8 mouse cellular contexts compared by ENCODE assay signal in genomic region chr15:3581337-3581736, GRCm38 (mm10). TPM values are rescaled to one million over a fixed set of nuclear protein-coding genes. Genes with fewer than 3 reads are reported as not detected.
DNase-seq lines count a peak whose midpoint lies in the region; ATAC-seq lines count a peak whose summit lies in the region.

No protein-coding gene starts in this region.

- peak overlapping the region; percentile 98 for H3K27ac ChIP-seq in lung, embryonic 15.5 days
- no peak overlapping the region for H3K27ac ChIP-seq in hindbrain, embryonic 10.5 days
- H3K27ac ChIP-seq in liver, embryonic 15.5 days (replicated peaks): no peak overlapping the region
- H3K27ac ChIP-seq in stomach, embryonic 16.5 days (ENCODE audit: low read length): peak overlapping the region; percentile 96

- peak overlapping the region; percentile 60 for H3K4me2 ChIP-seq in lung, embryonic 15.5 days
- H3K4me2 ChIP-seq in liver, embryonic 15.5 days: peak overlapping the region; percentile 66
- H3K4me2 ChIP-seq in stomach, embryonic 16.5 days (ENCODE audit: low read depth, low read length): peak overlapping the region; percentile 62

- peaks cover 24% of the 10 kb centered on the region for H3K4me1 ChIP-seq in lung, embryonic 15.5 days
- H3K4me1 ChIP-seq in hindbrain, embryonic 10.5 days (replicated peaks): no peaks in the 10 kb centered on the region; the same call in 1 of the 2 replicates
- 0 out of 2 replicates have a peak, but pooled peaks cover 5% of the 10 kb centered on the region for H3K4me1 ChIP-seq in liver, embryonic 15.5 days (replicated peaks)
- peaks cover 23% of the 10 kb centered on the region for H3K4me1 ChIP-seq in stomach, embryonic 16.5 days (ENCODE audit: control insufficient read depth, insufficient read depth, low read length)

- no peaks in the 10 kb centered on the region for H3K36me3 ChIP-seq in lung, embryonic 15.5 days
- H3K36me3 ChIP-seq in hindbrain, embryonic 10.5 days: no peaks in the 10 kb centered on the region
- no peaks in the 10 kb centered on the region for H3K36me3 ChIP-seq in liver, embryonic 15.5 days (replicated peaks)
- no peaks in the 10 kb centered on the region for H3K36me3 ChIP-seq in stomach, embryonic 16.5 days (ENCODE audit: control insufficient read depth, insufficient read depth, low read length)

- H3K27me3 ChIP-seq in lung, embryonic 15.5 days: no peaks in the 10 kb centered on the region
- H3K27me3 ChIP-seq in hindbrain, embryonic 10.5 days (ENCODE audit: insufficient read depth, poor library complexity, severe bottlenecking): no peaks in the 10 kb centered on the region
- H3K27me3 ChIP-seq in liver, embryonic 15.5 days: peaks cover 18% of the 10 kb centered on the region
- H3K27me3 ChIP-seq in stomach, embryonic 16.5 days (ENCODE audit: control insufficient read depth, insufficient read depth, low read length): no peaks in the 10 kb centered on the region

- DNase-seq in lung, postnatal 25 days (ENCODE audit: low spot score): no peak
- no peak for DNase-seq in hindbrain, embryonic 10.5 days (ENCODE audit: low spot score)
- DNase-seq in MN1 (ENCODE audit: low spot score): no peak
- no peak for DNase-seq in layer of hippocampus, postnatal 36 days
- DNase-seq in spleen, postnatal 36 days (ENCODE audit: low spot score in 2 of 2): no peak

- WGBS in lung, embryonic 15.5 days: 12% methylated on average over 3 of the region's 3 CpGs
- WGBS in hindbrain, embryonic 10.5 days: 55% methylated on average over 3 of the region's 3 CpGs
- WGBS in liver, embryonic 15.5 days (ENCODE audit: insufficient replicate concordance): 35% methylated on average over 3 of the region's 3 CpGs
- WGBS in stomach, embryonic 16.5 days: 8% methylated on average over 3 of the region's 3 CpGs

- H3K9ac ChIP-seq in lung, embryonic 15.5 days: peak overlapping the region; percentile 73
- H3K9ac ChIP-seq in liver, embryonic 15.5 days: no peak overlapping the region
- peak overlapping the region; percentile 87 for H3K9ac ChIP-seq in stomach, embryonic 16.5 days (ENCODE audit: low read length)

- no peaks in the 10 kb centered on the region for H3K9me3 ChIP-seq in lung, embryonic 15.5 days
- H3K9me3 ChIP-seq in hindbrain, embryonic 10.5 days: no peaks in the 10 kb centered on the region
- H3K9me3 ChIP-seq in liver, embryonic 15.5 days (replicated peaks): no peaks in the 10 kb centered on the region
- no peaks in the 10 kb centered on the region for H3K9me3 ChIP-seq in stomach, embryonic 16.5 days (replicated peaks; ENCODE audit: control insufficient read depth, low read length)

- peak overlapping the region; percentile 61 for H3K4me3 ChIP-seq in lung, embryonic 15.5 days
- peak overlapping the region; percentile 72 for H3K4me3 ChIP-seq in hindbrain, embryonic 10.5 days
- peak overlapping the region; percentile 59 for H3K4me3 ChIP-seq in liver, embryonic 15.5 days (replicated peaks)
- H3K4me3 ChIP-seq in stomach, embryonic 16.5 days (replicated peaks; ENCODE audit: low read length): peak overlapping the region; percentile 92

- no peak for ATAC-seq in lung, embryonic 15.5 days (ENCODE audit: borderline replicate concordance, extremely low read depth, low FRiP score, low TSS enrichment)
- ATAC-seq in liver, embryonic 15.5 days (ENCODE audit: insufficient read depth): no peak
- ATAC-seq in stomach, embryonic 16.5 days (ENCODE audit: insufficient read depth, low FRiP score): no peak

RNA-seq across cellular contexts. Expression of gene Ghr, which starts 2.0 kb away (rescaled TPM):
- polyA plus RNA-seq in lung, embryonic 15.5 days (2015; fragmentation: Nextera tagmentation; extraction: Ambion mirVana): 100 and 102 TPM in 2 replicates
- 10.4 and 13.5 TPM in 2 replicates for polyA plus RNA-seq in hindbrain, embryonic 10.5 days (2016; fragmentation: Nextera tagmentation; extraction: Ambion mirVana)
- 22.4 and 25.5 TPM in 2 replicates for polyA plus RNA-seq in liver, embryonic 15.5 days (2015; fragmentation: Nextera tagmentation; extraction: Ambion mirVana)
- 111 and 125 TPM in 2 replicates for polyA plus RNA-seq in stomach, embryonic 16.5 days (2015; fragmentation: Nextera tagmentation; extraction: Ambion mirVana)
- 1 to 10 TPM; 9.5 to 9.9 TPM for total RNA-seq in layer of hippocampus, postnatal 36 days (2021)

Comparison
In these comparisons a context has a peak if more than half of its experiments do, and no peak if none do; other contexts are left out.
1. H3K27ac ChIP-seq: peak in lung, embryonic 15.5 days (single experiment) and stomach, embryonic 16.5 days (single experiment); none in hindbrain, embryonic 10.5 days (single experiment) and liver, embryonic 15.5 days (single experiment).
2. Peak in every context shown above with its lines, with median percentiles within 50 percentile points of each other: H3K4me2 ChIP-seq and H3K4me3 ChIP-seq.